Mouse (Mus musculus) left cerebral cortex, postnatal 36 days (tissue): ENCODE measurements around the gene Ska2. TPM values are rescaled to one million over a fixed set of nuclear protein-coding genes. Genes with fewer than 3 reads are reported as not detected.

Source experiments
- DNase-seq, 2 experiments: peaks; one replicate each; pipeline ENCODE4 v3.0.0; 2021 to 2022; ENCODE audit warnings: low spot score in 2 of 2, mixed read lengths in 1 of 2
- intact Hi-C: fragments of 180-260 bp; cut with DNase I; formaldehyde crosslinking; loops from one replicate; pipeline ENCODE4 v1.15.1; 2025
- microRNA-seq: library from miRNA; unstranded; fragments of <30 nt; microRNA quantifications from one replicate; pipeline ENCODE4 v1.2.0, GENCODE M21; 2022
- total RNA-seq, 2 experiments: library from RNA; stranded (reverse); gene quantifications; 2 replicates each; pipeline ENCODE4 v1.2.3; 2021

Gene Ska2
- total RNA-seq, 2 experiments from 2014 or later = 12.2 to 13.2 TPM

DNA sequence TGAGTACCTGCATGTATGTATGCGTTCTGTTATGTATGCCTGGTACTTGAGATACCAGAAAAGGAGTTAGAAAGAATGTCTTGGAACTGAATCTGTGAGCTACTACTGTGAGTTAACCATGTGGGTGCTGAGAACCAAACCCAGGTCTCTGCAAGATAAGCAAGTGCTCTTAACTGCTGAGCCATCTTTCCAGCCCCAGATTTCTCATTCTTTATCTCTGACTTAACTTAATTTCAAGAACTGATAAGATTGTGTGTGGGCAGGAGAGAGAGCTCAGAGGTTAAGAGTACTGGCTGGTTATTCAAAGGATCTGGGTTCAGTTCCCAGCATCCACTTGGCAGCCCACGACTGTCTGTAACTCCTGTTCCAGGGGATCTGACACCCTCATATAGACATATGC lies 49.0 kb downstream of the Ska2 start:
- intact Hi-C loops = no loop called here
- no peak for DNase-seq

DNA sequence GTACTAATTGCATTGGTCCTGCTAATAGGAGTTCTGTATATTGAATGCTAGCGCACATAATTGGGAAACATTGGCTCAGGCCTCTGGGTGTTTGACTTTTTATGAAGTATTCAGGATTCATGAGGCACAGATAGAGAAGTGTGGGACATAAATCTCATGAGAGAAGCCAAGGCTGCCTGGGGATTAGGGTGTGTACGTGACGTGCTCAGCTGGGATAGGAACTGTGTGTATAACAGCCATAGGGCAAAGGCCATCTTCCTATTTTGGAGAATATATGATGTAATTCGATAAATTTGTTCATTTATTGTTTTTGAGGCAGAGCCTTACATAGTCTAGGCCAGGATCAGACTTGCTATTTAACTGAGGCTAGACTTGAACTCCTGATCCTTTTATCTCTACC lies 53.7 kb downstream of the Ska2 start:
- intact Hi-C loops = no loop called here

DNA sequence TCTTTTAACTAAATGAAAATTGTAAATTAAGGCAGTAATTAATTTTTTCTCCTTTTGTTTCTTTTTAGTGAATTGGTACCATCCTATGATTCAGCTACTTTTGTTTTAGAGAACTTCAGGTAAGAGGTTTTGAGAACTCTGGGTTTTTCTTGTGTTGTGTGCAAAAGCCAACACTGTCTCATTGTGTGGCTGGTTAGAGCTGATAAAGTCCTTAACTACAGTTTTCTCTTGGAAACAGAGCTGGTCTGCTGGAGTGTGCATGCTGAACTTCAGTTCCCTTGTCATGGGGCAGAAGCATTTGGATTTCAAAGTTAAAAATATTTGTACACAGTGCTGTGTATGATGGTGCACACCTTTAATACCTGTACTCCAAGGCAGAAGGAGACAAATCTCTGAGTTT lies 54.7 kb downstream of the Ska2 start:
- no peak for DNase-seq
- intact Hi-C loops = no loop called here

More for the DNA sequence above, 53.7 kb downstream of the Ska2 start:
- DNase-seq = no peak

DNA sequence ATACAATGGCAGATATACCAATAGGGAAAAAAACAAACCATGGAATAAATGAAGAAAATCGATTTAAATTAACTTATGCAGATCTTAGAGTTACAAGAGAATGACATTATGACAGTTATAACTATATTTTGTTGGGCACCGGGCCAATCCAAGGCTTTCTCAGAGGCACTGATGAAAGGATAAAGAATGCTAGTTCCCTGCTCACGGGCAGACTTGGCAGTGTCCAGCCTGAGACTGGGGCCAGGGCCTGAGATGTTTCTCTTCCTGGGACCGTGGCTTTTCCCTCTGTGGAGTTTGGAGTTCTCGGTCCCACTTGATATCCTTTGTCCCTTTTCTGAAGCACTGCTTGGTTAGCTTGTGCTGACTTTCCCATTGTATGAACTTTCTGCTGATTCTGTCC lies 64.6 kb downstream of the Ska2 start:
- intact Hi-C loops = no loop called here

More for the DNA sequence above, 64.6 kb downstream of the Ska2 start:
- DNase-seq = no peak

Small RNA genes within 50 kb of the gene (microRNA-seq; reads per million reads assigned to microRNA genes)
- 52.3 reads per million, percentile 50 among the genes with 10 or more reads in this experiment for gene Mir301

Other genes starting within 250 kb of the Ska2 start
- gene Ypel2, start 115.5 kb upstream of the Ska2 start, total RNA-seq = 10 to 100 TPM; 47.5 to 52.3 TPM
- 10 to 100 TPM; 41.9 to 44.7 TPM for gene Gdpd1, start 35.2 kb upstream of the Ska2 start, total RNA-seq
- gene Smg8, start 22.5 kb upstream of the Ska2 start, total RNA-seq = 10 to 100 TPM; 16.0 TPM
- gene Prr11, start 526 bp upstream of the Ska2 start, total RNA-seq = under 1 TPM; 0.42 to 0.45 TPM
- gene Trim37, start 17.8 kb downstream of the Ska2 start, total RNA-seq = 100 to 1,000 TPM; 229 to 253 TPM
- gene Ppm1e, start 249.8 kb downstream of the Ska2 start, total RNA-seq = 100 to 1,000 TPM; 146 to 158 TPM